Mouse (Mus musculus): ENCODE results near the gene Gucy2g. TPM values are rescaled to one million over a fixed set of nuclear protein-coding genes. Genes with fewer than 3 reads are reported as not detected.
"Not testable (repeated sequence)": the region's sequence is repeated elsewhere in the genome, so short reads cannot be mapped to it uniquely, and the experiment has no call there.

Gene Gucy2g
- polyA plus RNA-seq, 1 experiment from 2014 or later, result not detected

DNA sequence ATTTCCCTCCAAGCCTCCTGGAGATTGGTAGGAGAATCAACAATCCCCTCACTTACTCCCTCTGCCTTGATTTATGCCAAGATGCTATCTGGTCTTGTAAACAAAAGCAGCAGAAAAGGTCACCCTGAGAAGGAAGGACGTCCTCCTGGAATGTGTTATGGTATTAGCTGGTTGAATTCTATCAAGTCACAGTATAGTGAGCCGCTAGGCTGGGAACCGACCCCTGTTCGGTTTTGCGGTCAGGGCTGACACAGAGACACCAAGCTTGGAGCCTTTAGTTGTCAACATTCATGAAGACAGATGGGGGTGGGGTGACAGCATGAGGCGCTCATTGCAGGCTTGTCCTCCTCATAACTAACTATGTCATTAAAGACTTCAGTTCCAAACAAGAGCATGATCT lies 81.2 kb downstream of the Gucy2g start:
- H3K4me3 ChIP-seq (ENCODE audit: low read depth, low read length), result no peak overlapping the region
- H3K27ac ChIP-seq (ENCODE audit: low read length), result no peak overlapping the region
- WGBS, result 31% methylated on average over 6 of the region's 6 CpGs
- H3K4me2 ChIP-seq (replicated peaks; ENCODE audit: low read depth, low read length), result no peak overlapping the region
- H3K36me3 ChIP-seq (ENCODE audit: control insufficient read depth, insufficient read depth, low read length), result no peaks in the 10 kb centered on the region
- no peak for ATAC-seq (ENCODE audit: insufficient number of reproducible peaks, insufficient read depth, low FRiP score, low read depth)
- H3K9me3 ChIP-seq (ENCODE audit: control insufficient read depth, low read depth, low read length), result no peaks in the 10 kb centered on the region
- H3K9ac ChIP-seq (replicated peaks; ENCODE audit: low read depth, low read length), result no peak overlapping the region
- H3K4me1 ChIP-seq (ENCODE audit: control insufficient read depth, insufficient read depth, low read length), result no peaks in the 10 kb centered on the region
- no peaks in the 10 kb centered on the region for H3K27me3 ChIP-seq (ENCODE audit: control insufficient read depth, insufficient read depth, low read length)

DNA sequence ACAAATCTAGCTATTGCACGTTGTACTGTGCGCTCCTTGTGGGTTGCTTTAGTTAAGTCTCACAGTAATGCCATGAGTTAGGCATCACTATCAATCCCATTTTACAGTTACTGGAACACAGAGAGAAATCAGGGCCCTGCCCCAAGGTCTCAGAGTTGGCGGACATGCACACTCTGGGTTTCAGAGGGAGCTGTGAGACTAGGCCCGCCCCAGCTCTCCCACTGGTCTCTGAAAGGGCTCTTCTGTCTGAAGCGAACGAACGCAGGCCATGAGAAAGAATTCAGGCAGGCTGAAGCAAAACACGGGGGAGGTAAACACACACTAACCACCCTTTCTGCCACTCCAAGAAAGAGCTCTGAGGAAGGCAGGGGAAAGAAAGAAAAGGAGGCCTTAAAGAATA lies 82.4 kb downstream of the Gucy2g start:
- Histone ChIP-seq H3K4me3 (ENCODE audit: low read depth, low read length) (no peak overlapping the region), H3K4me2 (replicated peaks; ENCODE audit: low read depth, low read length) (no peak overlapping the region), H3K9me3 (ENCODE audit: control insufficient read depth, low read depth, low read length) (no peaks in the 10 kb centered on the region), H3K4me1 (ENCODE audit: control insufficient read depth, insufficient read depth, low read length) (no peaks in the 10 kb centered on the region), H3K27ac (ENCODE audit: low read length) (no peak overlapping the region), H3K9ac (replicated peaks; ENCODE audit: low read depth, low read length) (no peak overlapping the region), H3K36me3 (ENCODE audit: control insufficient read depth, insufficient read depth, low read length) (no peaks in the 10 kb centered on the region), H3K27me3 (ENCODE audit: control insufficient read depth, insufficient read depth, low read length) (no peaks in the 10 kb centered on the region)
- no peak for ATAC-seq (ENCODE audit: insufficient number of reproducible peaks, insufficient read depth, low FRiP score, low read depth)
- 57% methylated on average over 8 of the region's 8 CpGs for whole genome bisulfite sequencing

DNA sequence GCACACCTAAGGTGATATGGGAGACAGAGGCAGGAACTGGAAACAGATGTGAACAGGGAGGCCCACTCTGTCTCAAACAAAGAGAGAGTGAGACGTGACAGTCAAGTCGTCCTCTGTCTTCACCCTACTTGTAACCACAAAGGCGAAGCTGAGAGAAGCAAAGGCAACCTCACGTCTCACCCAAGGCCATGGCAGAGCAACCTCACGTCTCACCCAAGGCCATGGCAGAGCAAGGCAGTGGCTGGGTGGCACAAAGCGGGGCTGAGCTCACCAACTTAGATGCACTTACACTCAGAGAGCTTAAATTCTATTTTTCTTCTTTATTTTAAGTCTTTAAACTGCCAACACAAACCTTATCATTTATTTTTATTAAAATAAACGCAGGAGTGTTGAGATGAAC lies 84.0 kb downstream of the Gucy2g start:
- 82% methylated on average over 7 of the region's 7 CpGs for WGBS
- no peak overlapping the region for H3K4me2 ChIP-seq (replicated peaks; ENCODE audit: low read depth, low read length)
- H3K9me3 ChIP-seq (ENCODE audit: control insufficient read depth, low read depth, low read length), result no peaks in the 10 kb centered on the region
- H3K27ac ChIP-seq (ENCODE audit: low read length), result no peak overlapping the region
- no peaks in the 10 kb centered on the region for H3K27me3 ChIP-seq (ENCODE audit: control insufficient read depth, insufficient read depth, low read length)
- no peaks in the 10 kb centered on the region for H3K4me1 ChIP-seq (ENCODE audit: control insufficient read depth, insufficient read depth, low read length)
- H3K36me3 ChIP-seq (ENCODE audit: control insufficient read depth, insufficient read depth, low read length), result no peaks in the 10 kb centered on the region
- H3K4me3 ChIP-seq (ENCODE audit: low read depth, low read length), result no peak overlapping the region
- H3K9ac ChIP-seq (replicated peaks; ENCODE audit: low read depth, low read length), result no peak overlapping the region
- ATAC-seq (ENCODE audit: insufficient number of reproducible peaks, insufficient read depth, low FRiP score, low read depth), result no peak

DNA sequence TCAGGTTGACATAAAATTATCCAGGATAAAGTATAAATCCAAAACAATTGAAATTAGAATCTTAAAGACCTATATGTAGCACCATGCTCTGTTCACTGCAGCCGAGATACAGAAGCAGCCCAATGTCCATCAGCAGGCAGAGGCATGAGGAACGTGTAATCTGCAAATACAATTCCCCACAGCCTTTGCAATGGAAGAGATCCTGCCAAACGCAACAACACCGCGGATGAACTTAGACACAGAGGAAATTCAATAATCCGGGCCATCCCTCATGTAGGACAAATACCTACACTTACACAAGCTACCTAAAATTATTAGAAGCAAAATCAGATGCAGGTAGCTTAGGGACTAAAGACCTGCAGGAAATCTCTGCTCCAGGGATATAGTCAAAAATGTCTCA lies 88.1 kb downstream of the Gucy2g start:
- Histone ChIP-seq H3K27ac (ENCODE audit: low read length) (no peak overlapping the region), H3K4me3 (ENCODE audit: low read depth, low read length) (no peak overlapping the region), H3K36me3 (ENCODE audit: control insufficient read depth, insufficient read depth, low read length) (no peaks in the 10 kb centered on the region), H3K4me1 (ENCODE audit: control insufficient read depth, insufficient read depth, low read length) (no peaks in the 10 kb centered on the region), H3K27me3 (ENCODE audit: control insufficient read depth, insufficient read depth, low read length) (no peaks in the 10 kb centered on the region), H3K9me3 (ENCODE audit: control insufficient read depth, low read depth, low read length) (no peaks in the 10 kb centered on the region), H3K9ac (replicated peaks; ENCODE audit: low read depth, low read length) (no peak overlapping the region), H3K4me2 (replicated peaks; ENCODE audit: low read depth, low read length) (no peak overlapping the region)
- ATAC-seq (ENCODE audit: insufficient number of reproducible peaks, insufficient read depth, low FRiP score, low read depth), result no peak
- 82% methylated on average over 6 of the region's 6 CpGs for WGBS

DNA sequence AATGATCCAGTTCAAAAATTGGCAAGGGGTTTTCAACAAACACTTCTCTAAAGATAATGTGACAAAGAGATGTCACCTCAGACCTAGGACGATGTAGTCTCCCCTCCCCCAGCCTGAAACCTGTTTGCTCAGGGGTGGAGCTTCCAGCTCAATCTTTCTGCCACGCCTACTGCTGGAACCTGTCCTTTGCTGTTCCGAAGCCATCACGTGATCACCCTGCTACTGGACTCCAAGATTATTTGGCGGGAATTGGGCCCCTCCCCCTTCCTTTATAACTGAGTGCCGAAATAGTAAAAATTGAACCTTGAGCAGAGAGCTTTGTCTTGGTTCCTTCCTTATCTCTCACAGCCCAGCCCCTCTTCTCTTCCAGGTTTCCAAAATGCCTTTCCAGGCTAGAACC lies 88.8 kb downstream of the Gucy2g start:
- H3K27ac ChIP-seq (ENCODE audit: low read length); H3K9me3 ChIP-seq (ENCODE audit: control insufficient read depth, low read depth, low read length); H3K4me3 ChIP-seq (ENCODE audit: low read depth, low read length); ATAC-seq (ENCODE audit: insufficient number of reproducible peaks, insufficient read depth, low FRiP score, low read depth); H3K27me3 ChIP-seq (ENCODE audit: control insufficient read depth, insufficient read depth, low read length); H3K9ac ChIP-seq (replicated peaks; ENCODE audit: low read depth, low read length); H3K4me2 ChIP-seq (replicated peaks; ENCODE audit: low read depth, low read length); H3K36me3 ChIP-seq (ENCODE audit: control insufficient read depth, insufficient read depth, low read length); H3K4me1 ChIP-seq (ENCODE audit: control insufficient read depth, insufficient read depth, low read length): not testable (repeated sequence)
- 56% methylated on average over 5 of the region's 6 CpGs for WGBS

DNA sequence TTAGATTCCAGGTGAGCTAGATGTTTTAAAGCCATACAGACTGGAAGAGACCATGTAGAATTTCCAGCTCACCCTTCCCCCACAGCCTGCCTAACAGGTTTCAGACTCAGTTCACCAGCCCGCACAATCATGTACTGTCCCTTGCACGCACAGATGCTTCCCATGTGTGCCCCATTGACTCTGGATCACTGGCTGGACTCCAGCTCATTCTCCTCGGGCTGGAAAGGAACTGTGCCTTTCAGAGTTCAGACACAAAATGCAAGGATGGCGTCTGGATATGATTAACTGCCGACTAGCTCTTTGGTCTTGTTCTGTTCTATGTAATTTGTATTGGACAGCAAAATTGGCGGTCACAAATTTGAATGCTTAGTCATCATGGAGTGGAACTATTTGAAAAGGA lies 91.4 kb downstream of the Gucy2g start:
- Histone ChIP-seq H3K27me3 (ENCODE audit: control insufficient read depth, insufficient read depth, low read length) (no peaks in the 10 kb centered on the region), H3K9ac (replicated peaks; ENCODE audit: low read depth, low read length) (no peak overlapping the region), H3K4me2 (replicated peaks; ENCODE audit: low read depth, low read length) (no peak overlapping the region), H3K36me3 (ENCODE audit: control insufficient read depth, insufficient read depth, low read length) (no peaks in the 10 kb centered on the region), H3K27ac (ENCODE audit: low read length) (no peak overlapping the region), H3K9me3 (ENCODE audit: control insufficient read depth, low read depth, low read length) (no peaks in the 10 kb centered on the region), H3K4me1 (ENCODE audit: control insufficient read depth, insufficient read depth, low read length) (no peaks in the 10 kb centered on the region), H3K4me3 (ENCODE audit: low read depth, low read length) (no peak overlapping the region)
- ATAC-seq (ENCODE audit: insufficient number of reproducible peaks, insufficient read depth, low FRiP score, low read depth), result peak; percentile 28; the same call in 1 of the 2 replicates
- 59% methylated on average over 6 of the region's 6 CpGs for WGBS

DNA sequence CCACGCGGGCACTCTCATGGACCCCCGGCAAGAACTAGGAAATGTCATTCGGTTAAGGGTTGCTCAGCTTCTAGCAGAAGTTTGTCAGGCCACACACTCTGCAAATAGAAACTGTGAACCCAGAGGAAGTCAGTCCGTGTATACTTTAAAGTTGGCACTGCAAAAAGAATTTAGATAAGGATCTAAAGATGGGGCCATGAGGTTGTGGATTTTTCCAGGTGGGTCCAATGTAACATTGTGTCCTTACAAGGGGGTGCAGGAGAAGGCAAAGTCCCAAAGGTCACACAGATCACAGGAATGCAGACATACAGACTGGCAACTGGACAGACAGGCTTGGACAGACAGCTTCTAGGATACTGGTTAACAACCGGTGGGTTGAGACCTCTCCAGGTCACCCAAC lies 92.9 kb downstream of the Gucy2g start:
- no peak for ATAC-seq (ENCODE audit: insufficient number of reproducible peaks, insufficient read depth, low FRiP score, low read depth)
- 62% methylated on average over 6 of the region's 6 CpGs for WGBS
- peaks cover 3% of the 10 kb centered on the region; the same call in 1 of the 2 replicates for H3K4me1 ChIP-seq (ENCODE audit: control insufficient read depth, insufficient read depth, low read length)
- H3K4me2 ChIP-seq (replicated peaks; ENCODE audit: low read depth, low read length), result no peak overlapping the region
- no peaks in the 10 kb centered on the region for H3K27me3 ChIP-seq (ENCODE audit: control insufficient read depth, insufficient read depth, low read length)
- H3K27ac ChIP-seq (ENCODE audit: low read length), result no peak overlapping the region
- H3K4me3 ChIP-seq (ENCODE audit: low read depth, low read length), result no peak overlapping the region
- no peaks in the 10 kb centered on the region for H3K36me3 ChIP-seq (ENCODE audit: control insufficient read depth, insufficient read depth, low read length)
- H3K9ac ChIP-seq (replicated peaks; ENCODE audit: low read depth, low read length), result no peak overlapping the region
- H3K9me3 ChIP-seq (ENCODE audit: control insufficient read depth, low read depth, low read length), result no peaks in the 10 kb centered on the region

Small RNA genes within 50 kb of the gene (microRNA-seq; reads per million reads assigned to microRNA genes)
- not detected for gene Mir6715

Other genes with a start within 250 kb of the Gucy2g start
- 16.6 and 17.7 TPM in 2 replicates for gene Gpam, start 114.0 kb downstream of the Gucy2g start, polyA plus RNA-seq (2014; fragmentation: Nextera tagmentation; extraction: Ambion mirVana)
- gene Tectb, start 60.5 kb downstream of the Gucy2g start, polyA plus RNA-seq (2014; fragmentation: Nextera tagmentation; extraction: Ambion mirVana), result 0.11 and 0.12 TPM in 2 replicates
- gene Acsl5, start 10.7 kb upstream of the Gucy2g start, polyA plus RNA-seq (2014; fragmentation: Nextera tagmentation; extraction: Ambion mirVana), result 58.7 and 62.9 TPM in 2 replicates
- gene Zdhhc6, start 74.8 kb upstream of the Gucy2g start, polyA plus RNA-seq (2014; fragmentation: Nextera tagmentation; extraction: Ambion mirVana), result 96.2 and 104 TPM in 2 replicates
- 27.2 and 29.9 TPM in 2 replicates for gene Vti1a, start 75.1 kb upstream of the Gucy2g start, polyA plus RNA-seq (2014; fragmentation: Nextera tagmentation; extraction: Ambion mirVana)